Mouse (Mus musculus) adrenal gland, adult 18-20 months (tissue): ENCODE measurements around the gene Atp2a3. TPM values are rescaled to one million over a fixed set of nuclear protein-coding genes. Genes with fewer than 3 reads are reported as not detected.

Source experiments
- DNase-seq, 2 experiments: peaks; one replicate each; pipeline ENCODE4 v3.0.0; 2021 to 2022; ENCODE audit warnings: low spot score in 2 of 2
- total RNA-seq, 2 experiments: library from RNA; stranded (reverse); gene quantifications; 1 replicate in 1 of 2; 2 replicates in 1 of 2; pipeline ENCODE4 v1.2.3; 2021

Gene Atp2a3
- total RNA-seq, 2 experiments from 2014 or later, result 8.6 to 10.2 TPM

DNA sequence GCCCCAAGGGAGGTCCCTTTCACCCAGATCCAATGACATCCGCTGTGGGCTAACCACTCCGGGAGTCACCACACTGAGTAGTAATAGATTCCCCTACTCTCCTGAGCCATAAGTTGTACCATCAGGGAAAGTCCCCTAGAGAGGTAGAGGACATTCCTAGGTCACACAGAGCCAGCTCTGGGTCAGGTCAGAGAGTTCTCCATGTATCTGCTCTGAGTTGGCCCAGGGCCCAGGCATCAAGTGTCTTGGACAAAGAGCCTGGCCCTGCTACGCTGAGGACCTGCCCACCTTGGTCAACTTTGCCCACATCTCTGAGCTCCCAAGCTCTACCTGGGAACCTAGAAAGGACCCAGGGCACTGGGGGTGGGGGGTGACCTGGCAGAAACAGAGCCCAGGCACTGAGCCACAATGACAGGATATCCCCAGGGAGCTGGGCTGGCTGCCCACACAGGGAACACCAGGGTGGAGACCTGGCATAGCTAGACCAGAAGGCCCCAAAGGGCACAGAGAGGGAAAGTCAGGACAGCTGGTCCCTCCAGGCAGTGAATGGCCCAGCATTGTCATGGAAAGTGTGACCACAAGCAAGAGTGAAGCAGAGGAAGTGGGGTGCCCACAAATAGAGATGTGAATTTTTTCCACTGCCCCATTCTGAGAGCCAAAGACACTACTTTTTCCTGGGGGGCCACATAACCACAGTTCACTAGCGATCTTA lies 7.4 kb upstream of the Atp2a3 start:
- DNase-seq, result no peak

DNA sequence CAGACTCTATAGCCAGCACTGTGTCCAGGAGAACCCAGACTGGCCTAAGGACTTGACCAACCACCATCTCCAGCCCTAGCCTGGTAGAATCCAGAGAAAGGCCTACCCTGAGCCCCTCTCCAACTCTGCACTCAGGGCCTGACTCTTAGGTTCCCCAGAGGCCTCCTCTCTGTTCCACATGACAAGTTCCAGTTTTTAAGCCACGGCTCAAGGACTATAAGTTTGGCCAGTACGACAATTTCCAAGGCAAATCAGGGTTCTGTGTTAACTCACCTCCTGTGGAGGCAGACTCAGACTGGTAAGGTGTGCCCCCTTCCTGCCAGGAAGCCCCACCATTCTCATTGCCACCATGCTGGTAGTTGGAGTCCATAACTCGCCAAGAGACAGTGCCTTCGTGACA lies 6.8 kb upstream of the Atp2a3 start:
- DNase-seq, result no peak

DNA sequence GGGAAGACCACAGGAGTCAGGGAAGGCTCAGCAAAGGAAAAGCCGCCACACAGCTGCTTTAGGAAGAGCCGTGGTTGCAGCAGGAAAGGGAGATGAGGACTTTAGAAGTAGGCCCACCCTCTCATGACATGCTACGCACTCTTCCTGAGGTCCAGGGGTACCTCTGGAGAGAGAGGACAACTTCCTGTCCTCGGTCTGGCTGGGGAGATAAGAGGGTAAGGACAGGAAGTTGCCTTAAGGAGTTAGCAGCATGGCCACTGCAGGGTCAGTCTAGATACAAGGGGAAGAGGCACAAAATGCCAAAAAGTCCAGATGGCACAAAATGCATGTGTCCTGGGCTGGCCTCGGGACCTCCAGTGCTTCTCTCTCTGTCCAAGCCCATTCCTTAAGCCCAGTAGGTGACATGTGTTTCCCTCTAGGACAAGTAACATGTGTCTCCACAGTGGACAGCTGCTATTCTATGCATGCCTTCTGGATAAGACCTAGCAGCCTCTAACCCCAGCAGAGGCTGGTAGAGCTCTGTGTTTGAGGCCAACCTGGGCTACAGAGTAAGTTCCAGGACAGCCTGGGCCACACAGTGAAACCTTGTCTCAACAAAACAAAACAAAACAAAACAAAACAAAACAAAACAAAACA lies 5.5 kb upstream of the Atp2a3 start:
- no peak for DNase-seq

DNA sequence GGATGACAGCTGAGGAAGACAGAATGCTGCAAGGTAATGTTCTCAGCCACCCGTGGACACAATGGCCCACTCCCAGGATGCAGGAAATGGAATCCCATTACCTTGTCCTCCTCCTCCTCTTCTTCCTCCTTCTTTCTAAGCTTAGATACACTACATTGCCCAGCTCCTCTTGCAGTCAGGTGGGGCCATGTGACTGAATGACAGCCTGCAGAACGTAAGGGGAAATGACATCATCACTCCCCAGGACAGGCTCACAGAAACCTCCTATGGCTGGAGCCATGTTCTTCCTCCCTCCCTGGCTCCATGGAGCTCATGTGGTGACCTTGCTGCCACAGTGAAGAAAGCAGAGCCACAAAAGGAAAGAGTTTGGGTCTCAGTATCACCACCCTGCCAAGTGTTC lies 3.7 kb upstream of the Atp2a3 start:
- no peak for DNase-seq

DNA sequence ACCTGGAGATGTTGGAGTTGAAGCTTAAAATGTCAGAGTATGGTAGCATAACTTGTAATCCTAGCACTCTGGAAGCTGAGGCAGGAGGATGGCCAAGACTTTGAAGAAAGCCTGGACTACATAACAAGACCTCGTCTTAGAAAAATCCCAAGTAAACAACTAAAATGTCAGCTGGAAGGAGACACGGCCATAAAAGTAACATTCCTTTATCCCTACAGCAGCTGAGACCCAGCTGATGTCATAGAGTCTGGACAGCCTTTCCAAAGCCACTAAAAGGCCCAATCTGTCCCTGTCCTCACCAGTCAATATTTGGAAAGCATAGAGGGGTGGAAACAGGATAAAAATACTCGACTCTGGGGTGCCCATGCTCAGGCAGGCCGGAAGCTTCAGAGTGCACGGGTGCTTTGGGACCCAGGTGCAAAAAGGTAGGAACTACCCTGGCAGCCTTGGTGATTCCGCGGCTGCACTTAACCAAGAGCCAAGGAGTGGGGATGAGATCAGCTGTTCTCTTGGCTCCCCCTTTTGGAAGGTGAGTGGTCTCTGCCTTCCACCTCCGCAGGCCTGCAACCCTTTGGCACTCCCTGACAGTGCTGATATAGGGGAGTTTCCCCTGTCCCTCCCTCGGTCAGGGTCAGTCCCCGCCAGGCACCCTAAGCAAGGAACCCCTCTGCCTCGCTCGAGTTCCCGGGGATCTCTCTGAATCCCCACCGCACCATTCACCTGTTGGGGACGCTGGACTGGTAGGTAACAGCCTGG lies 867 bp upstream of the Atp2a3 start:
- DNase-seq, result no peak

DNA sequence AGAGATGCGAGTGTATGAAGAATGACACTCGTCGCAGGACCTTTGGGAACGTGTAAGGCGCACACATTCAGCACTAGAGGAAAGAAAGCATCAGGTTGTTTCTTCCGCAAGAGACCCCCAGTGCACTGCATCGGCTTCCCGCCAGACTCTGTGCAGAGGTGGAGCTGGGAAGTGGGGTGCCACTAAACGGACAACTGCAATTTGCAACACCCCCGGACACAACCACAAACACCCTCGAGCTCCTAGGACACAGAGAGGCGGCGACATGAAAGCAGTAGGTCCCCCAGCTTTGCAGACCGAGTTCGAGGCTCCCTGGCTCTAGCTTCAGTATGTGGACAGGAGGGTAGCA lies 272 bp upstream of the Atp2a3 start:
- no peak for DNase-seq

DNA sequence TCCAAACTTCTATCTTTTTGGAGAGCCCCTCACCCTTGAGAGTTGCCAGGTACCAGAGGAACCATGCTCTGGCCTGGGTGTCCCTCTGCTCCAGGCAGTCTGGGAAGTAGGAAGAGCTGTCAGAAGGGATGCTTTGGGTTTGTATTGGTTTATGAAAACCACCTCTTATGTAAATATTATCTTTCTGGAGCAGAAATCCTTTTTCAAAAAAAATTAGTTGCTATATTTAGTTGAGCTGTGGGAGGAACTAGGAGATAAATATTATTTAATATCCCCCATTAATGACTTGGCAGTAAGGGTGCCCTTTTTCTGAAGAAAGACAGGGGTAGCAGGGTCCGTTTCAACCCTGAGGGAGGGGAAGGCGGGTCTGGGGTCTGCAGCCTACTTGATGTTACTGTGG lies 1.4 kb downstream of the Atp2a3 start:
- DNase-seq, result no peak

DNA sequence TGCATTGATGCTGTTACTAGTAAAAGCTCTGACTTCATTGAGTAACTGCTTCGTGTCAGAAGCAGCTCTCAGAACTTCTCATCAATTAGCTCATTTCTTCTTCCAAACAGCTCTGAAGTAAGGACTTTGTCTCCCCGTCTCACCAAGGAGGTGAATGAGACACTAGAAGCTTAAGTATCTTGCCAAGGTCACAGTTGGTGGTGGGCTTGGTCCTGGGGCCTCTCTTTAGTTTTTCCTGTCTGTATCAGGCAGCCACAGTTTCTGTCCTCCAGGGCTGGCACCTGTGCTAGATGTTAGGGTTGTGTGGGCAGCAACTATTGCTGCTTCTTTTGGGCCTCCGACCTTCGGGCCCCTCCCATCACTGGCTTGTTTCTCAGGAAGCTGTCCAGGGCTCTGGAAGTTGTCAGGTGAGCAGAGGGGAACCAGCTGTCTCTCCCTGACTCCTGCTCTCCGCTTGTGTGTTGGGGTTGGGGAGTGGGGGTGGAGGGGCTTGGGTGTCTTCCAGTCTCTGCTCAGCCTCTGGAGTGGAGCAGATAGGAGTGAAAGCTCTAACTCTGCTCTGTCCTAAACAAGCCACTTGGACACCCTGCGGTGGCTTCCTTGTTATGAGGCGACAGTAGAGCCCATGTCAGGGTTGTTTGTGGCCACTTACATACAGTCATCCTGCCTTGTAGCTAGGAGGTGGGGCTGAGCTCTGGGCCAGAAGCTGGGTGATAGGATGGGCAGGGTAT lies 2.3 kb downstream of the Atp2a3 start:
- no peak for DNase-seq

DNA sequence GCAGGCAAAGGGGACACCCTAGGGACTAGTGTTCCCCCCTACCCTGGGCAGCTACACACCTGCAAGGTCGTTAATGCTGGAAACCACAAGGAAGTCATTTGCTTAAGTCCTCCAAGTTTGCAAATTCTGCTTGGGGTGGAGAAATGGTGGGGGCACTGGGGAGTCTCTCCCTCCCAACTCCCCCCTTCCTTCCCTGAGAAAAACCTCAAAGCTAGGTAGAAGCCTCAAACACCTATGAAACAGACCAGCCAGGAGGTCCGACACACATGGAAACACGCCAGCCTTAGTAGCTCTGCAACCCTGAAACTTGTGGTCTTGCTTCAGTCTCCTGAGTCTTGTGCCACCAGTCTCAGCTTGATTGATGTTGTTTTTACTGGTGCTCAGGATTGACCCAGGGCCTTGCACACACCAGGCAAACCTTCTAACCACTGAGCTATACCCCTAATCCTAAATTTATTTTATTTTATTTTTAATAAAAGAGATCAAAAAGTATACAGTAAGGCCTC lies 2.9 kb downstream of the Atp2a3 start:
- DNase-seq, result no peak

DNA sequence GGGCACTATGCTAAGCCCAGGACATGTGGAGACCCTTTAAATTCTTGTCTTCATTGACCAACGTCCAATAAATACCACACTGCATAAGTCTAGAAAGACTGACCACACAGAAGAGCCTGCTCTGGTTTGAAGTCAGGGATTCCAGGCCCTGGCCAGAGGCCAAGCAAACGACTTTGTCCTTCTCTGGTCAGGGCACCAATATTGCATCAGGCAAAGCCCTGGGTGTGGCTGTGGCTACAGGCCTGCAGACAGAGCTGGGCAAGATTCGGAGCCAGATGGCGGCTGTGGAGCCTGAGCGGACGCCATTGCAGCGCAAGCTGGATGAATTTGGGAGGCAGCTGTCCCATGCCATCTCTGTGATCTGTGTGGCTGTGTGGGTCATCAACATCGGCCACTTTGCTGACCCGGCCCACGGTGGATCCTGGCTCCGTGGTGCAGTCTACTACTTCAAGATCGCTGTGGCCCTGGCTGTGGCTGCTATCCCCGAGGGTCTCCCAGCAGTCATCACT lies 14.1 kb downstream of the Atp2a3 start:
- DNase-seq, result no peak

DNA sequence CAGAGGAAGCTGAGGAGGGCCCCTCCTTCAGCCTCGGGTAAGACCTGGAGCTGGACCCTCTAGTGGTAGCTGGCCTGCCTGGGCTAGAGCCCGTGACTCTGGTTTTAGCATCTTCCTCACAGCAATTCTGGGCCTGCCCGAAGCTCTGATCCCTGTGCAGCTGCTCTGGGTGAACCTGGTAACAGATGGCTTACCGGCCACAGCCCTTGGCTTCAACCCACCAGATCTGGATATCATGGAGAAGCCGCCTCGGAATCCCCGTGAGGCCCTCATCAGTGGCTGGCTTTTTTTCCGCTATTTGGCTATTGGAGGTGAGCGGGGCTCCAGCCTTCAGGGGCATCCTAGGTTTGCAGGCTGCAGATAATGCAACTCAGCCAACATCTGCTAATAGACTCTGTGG lies 21.5 kb downstream of the Atp2a3 start:
- DNase-seq, result no peak

DNA sequence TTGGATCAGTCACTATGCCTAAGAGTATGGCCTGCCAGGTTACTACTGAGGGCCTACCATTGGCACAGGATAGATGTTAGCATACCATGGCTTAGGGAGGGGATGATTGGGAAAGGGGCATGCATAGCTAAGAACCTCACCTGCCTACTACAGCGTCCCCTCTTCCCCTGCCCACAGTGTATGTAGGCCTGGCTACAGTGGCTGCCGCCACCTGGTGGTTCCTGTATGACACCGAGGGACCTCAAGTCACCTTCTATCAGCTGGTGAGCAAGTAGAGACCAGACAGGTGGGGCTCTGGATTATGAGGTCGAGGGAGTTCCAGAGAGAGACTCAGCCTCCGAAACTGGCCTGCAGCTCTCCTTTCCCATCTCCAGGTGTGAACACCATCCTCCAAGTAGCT lies 22.3 kb downstream of the Atp2a3 start:
- no peak for DNase-seq

DNA sequence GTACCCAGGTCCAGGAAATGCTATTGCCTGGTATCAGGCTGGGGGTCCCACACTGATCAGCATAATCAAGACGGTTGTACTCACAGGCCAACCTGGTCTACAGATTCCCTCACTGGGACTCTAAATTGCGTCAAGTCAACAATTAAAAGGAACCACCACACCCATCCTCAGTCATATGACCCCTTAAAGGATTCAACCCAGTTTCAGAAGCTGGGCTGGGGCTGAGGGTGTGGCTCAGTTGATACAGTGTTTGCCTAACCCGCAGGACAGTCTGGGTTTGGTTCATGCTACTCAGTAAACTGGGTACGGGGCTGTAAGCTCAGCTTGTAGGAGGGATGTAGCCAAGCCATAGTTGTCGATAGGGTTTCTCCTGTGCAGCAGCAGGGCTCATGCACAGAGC lies 25.8 kb downstream of the Atp2a3 start:
- DNase-seq, result no peak

DNA sequence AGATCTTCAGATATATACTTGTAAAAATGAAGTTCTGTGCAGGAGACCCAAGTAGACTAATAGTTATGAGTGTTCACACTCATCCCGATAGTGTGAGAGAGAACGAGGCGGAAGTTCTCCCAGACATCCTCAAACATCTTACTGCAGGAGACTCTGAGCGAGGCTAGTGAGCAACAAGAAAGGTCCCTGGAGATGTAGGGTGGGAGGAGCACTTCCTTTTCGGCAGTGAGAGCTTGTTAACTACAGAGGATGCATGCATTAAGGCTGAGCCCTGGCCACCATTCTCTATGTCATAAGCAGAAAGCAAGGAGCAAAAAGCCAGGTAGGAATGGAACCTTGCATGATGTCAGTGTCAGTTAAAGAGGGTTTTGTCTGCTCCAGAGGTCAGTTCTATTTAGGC lies 26.3 kb downstream of the Atp2a3 start:
- DNase-seq, result no peak

DNA sequence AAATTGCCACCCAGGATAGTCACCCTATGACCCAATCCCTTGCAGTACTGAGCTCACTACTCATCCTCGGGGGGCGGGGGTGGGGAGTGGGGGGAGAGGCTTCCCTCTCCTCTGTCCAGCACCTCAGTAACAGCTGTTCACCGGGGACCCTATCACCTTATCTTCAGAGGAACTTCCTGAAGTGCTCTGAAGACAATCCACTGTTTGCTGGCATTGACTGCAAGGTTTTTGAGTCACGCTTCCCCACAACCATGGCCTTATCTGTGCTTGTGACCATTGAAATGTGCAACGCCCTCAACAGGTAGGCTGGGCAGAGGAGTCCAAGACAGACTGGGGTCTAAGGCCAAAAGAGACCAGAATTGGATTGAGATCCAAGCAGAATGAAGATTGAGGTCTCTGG lies 26.8 kb downstream of the Atp2a3 start:
- no peak for DNase-seq

DNA sequence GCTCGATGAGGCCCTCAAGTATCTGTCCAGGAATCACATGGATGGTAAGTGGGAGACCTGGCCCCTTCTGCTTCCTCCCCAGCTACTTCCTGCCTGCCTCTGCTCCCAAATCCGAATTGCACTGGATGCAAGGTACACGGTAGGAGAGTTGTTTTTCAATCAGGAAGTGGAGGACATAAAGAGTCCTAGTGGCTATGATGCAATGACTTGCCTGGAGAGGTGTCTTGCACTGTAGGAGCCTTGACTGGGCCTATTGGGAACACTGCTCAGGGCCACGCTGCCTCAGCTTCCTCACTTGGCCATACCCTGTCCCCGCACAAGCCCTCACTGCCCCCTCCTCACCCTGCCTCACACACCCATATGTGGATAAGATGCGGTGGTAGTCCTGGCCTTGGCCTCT lies 28.1 kb downstream of the Atp2a3 start:
- no peak for DNase-seq

DNA sequence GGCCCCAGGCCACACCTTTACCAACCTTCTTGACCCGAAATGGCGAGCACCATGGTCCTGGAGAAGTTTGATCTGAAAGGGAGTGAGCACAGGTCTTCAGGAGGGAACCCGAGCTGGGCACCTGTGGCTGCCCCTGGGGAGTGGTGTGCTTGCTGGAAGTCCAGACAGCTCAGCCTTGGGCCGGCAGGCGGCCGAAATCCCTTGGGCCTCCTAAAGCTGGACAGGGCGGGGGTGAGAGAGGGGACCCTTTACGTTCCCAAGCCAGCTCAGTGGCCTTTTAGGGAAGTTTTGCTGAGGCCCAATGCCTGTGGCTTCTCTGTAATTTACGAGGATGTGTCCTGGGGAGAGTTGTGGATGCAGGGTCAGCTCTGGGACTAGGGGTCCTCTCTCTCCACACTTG lies 29.7 kb downstream of the Atp2a3 start:
- DNase-seq, result no peak

DNA sequence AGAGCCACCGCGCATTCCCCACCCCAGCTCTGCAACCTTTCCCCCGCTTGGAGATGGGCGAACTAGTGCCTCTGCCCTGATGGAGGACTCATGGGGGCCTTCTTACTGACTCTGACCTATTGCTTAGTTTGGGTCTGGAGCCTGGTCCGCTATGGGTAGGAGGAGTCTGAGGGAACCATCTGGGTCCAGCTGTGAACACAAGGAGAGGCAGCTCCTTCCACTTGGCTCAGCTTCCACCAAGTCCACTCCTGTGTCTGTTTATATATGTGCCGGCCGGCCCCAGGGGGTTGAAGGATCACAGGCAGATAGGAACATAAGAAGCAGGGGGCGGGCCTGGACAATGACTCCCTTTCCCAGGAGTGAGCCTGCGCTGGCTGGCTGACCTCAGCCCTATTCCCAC lies 31.0 kb downstream of the Atp2a3 start:
- DNase-seq, result no peak

DNA sequence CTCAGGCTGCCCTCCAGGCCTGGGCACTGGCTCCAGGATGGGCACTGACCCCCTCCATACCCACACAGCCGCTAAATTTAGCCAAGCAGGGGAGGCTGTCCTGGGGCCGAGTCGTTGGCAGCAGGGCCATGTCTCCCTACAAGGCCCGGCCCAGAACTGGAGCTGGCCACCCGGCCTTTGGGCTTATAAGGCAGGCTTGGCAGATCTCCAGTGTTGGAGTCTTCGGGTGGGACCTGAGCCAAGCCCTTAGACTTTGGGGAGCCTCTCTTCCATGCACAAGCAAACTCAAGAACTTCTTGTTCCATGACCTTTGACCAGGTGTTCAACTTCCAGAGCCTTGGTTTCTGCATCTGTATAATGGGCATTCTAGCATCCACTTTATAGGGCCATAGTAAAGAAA lies 35.4 kb downstream of the Atp2a3 start:
- no peak for DNase-seq

DNA sequence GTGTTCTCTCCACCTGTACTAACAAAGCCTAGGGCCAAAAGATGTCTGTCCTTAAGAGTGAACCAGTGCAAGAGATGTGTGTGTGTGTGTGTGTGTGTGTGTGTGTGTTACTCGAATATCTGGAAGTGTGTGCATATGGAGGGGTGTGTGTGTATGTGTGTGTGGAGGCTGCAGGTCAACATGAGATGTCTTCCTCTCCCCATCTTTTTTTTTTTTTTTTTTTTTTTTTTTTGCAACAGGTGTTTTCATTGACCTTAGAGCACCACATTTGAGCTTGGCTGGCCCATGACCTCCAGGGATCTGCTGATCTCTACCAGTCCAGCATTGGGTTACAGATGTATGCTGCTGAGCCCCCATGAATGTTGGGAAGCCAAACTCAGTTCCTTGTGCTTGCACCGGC lies 35.8 kb downstream of the Atp2a3 start:
- no peak for DNase-seq

DNA sequence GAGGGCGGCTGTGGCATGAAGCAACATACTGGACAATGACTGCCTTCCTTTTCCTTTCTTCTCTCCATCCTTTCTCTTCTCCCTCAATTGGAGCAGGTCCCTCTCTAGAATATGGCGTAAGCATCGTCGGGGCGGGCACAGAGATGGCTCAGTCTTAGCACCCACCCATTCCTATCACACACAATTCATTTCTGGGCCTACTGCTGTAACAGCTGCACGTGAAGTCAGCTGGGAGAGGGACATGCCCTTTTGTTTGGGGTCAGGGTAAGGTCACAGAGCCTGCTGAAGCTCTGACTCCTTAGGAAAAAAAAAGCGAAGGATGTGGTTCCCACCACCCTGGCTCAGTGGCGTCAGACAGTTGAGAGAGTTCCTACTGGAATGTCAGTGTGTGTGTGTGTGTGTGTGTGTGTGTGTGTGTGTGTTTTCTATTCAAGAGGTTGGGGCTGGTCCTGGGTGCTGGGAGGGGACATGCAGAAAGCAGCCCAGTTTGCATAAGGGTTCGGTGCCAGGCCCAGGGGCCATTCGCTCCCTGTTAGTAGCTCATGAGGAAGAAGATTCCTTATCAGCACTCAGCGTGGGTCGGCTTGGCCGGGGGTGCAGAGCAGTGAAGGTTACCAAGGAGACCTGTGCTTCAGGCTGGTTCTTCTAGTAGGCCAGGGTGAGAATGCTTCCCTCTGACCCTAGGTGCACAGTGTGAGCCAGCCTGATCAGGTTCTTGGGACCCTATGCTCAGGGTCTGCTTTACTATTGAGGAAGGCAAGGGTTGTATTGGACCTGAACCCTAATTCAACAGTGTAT lies 36.8 kb downstream of the Atp2a3 start:
- no peak for DNase-seq
